Mouse (Mus musculus) erythroblast, embryonic 14.5 days (primary cell): ENCODE measurements around the gene Vps26c. TPM values are rescaled to one million over a fixed set of nuclear protein-coding genes. Genes with fewer than 3 reads are reported as not detected.

Source experiments
- H3K27me3 ChIP-seq: 2 replicates; pipeline ENCODE4 v1.6.1; 2012; ENCODE audit warnings: inconsistent platforms; ENCODE audit not compliant: control insufficient read depth
- H3K36me3 ChIP-seq: 2 replicates; pipeline ENCODE4 v1.6.1; 2012; ENCODE audit warnings: mild to moderate bottlenecking, inconsistent platforms; ENCODE audit not compliant: control insufficient read depth
- H3K4me1 ChIP-seq: 2 replicates; pipeline ENCODE4 v1.6.1; 2012; ENCODE audit warnings: inconsistent platforms; ENCODE audit not compliant: control insufficient read depth
- H3K4me3 ChIP-seq: replicated peaks from 2 replicates; pipeline ENCODE3; 2012; ENCODE audit warnings: moderate library complexity, mild to moderate bottlenecking, inconsistent platforms
- H3K9me3 ChIP-seq: 2 replicates; pipeline ENCODE4 v1.6.1; 2012; ENCODE audit warnings: low read length, inconsistent platforms, mixed read lengths; ENCODE audit not compliant: control insufficient read depth
- GATA1 ChIP-seq: IDR thresholded peaks from 2 replicates; pipeline ENCODE4 v1.6.1; 2012; ENCODE audit warnings: low read length, inconsistent platforms, mixed read lengths
- TAL1 ChIP-seq: IDR thresholded peaks from 3 replicates; pipeline ENCODE4 v1.6.1; 2012; ENCODE audit warnings: low read length, inconsistent platforms, mixed read lengths
- polyA plus RNA-seq: library from polyadenylated mRNA; stranded (reverse); fragments of >175 nt; gene quantifications from 2 replicates; pipeline ENCODE4 v1.2.3, GENCODE M21; 2012

Gene Vps26c
- polyA plus RNA-seq, 1 experiment, result 0.06 TPM

DNA sequence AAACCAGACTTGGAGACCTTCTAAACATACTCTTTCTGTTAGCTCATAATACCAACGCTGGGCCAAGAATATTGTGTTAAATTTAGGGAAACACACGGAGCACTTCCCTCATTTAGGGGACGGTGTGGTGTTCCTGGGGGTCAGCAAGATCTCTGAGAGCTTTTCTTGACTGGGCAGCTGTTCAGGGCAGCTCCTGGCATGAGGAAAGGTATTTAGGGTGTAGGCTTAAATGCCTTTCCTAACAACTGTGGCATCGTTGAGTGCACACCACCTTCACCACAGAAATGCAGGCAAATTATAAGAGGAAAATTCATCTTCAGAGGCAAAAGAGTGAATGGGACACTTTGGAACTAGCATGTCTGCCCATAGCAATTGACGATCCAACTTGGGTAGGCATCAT, 9.1 kb upstream of the Vps26c start:
- Histone ChIP-seq H3K9me3 (no peaks in the 10 kb centered on the region), H3K4me3 (no peak overlapping the region), H3K36me3 (no peaks in the 10 kb centered on the region), H3K4me1 (no peaks in the 10 kb centered on the region), H3K27me3 (no peaks in the 10 kb centered on the region)
- TF ChIP-seq GATA1, result no peak
- TF ChIP-seq TAL1, result no peak

DNA sequence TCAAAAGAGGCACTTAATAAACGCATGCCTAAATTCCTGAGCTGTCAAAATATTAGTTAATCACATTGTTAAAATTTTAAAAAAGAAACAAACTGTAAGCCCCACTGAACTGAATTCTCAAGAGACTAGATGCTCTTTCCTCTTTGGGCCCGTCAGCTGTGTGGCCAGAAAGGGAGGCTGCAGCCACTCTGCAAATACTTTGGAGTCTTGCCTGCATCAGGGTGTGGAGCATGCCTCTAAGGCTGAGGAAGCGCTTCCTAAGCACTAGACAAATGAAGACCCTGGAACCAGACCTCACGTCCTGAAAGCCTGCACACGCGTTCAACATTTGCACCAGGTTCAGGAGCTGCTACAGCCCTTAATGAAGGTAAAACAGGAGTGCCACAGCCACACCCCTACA, 7.0 kb upstream of the Vps26c start:
- no peaks in the 10 kb centered on the region for H3K36me3 ChIP-seq
- no peaks in the 10 kb centered on the region for H3K9me3 ChIP-seq
- no peaks in the 10 kb centered on the region for H3K4me1 ChIP-seq
- no peaks in the 10 kb centered on the region for H3K27me3 ChIP-seq
- no peak for TF ChIP-seq GATA1
- TF ChIP-seq TAL1, result no peak
- no peak overlapping the region for H3K4me3 ChIP-seq

DNA sequence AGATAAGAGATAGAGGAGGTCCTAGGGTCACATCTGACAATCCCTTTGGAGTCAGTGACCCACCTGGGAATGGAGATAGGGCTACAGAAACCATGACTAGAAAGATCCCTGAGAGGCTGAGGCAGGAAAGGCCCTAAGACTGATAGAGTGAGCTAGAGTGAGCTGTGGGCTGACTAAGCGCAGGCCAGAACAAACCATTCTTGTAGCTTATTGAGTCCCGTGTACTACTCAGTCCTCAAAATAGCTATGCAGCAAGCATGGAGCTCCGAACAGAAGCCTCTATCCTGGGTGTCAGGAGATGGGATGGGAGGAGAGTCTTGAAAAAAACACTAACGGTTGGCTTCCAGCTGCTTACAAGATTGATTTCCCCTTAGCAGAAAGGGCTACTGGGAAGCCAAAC, 4.6 kb upstream of the Vps26c start:
- no peaks in the 10 kb centered on the region; the same call in 1 of the 2 replicates for H3K36me3 ChIP-seq
- H3K9me3 ChIP-seq, result no peaks in the 10 kb centered on the region
- TF ChIP-seq TAL1, result no peak
- no peak for TF ChIP-seq GATA1
- no peaks in the 10 kb centered on the region for H3K27me3 ChIP-seq
- peaks cover 12% of the 10 kb centered on the region for H3K4me1 ChIP-seq
- no peak overlapping the region for H3K4me3 ChIP-seq

DNA sequence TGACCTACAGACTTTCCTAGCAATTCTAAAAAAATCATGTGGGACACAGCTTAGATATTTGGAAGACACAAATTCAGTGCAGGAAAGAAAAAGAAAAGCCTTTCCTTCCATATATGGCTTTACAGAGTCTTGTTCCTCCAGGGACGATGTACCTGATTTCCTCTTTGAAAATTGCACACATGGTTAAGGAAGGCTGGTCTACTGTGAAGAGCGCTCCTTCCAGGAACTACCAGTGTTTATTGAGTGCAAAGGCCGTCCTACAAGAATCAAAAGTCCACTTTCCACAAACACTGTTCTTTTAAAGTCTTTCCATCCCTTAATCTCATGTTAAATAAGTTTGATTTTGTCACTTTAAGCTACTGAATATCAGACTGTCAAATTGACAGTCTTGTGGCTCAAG, 916 bp upstream of the Vps26c start:
- no peak for TF ChIP-seq TAL1
- TF ChIP-seq GATA1, result no peak
- Histone ChIP-seq H3K9me3 (no peaks in the 10 kb centered on the region), H3K36me3 (no peaks in the 10 kb centered on the region; the same call in none of the 2 replicates), H3K4me3 (peak overlapping the region; percentile 87), H3K27me3 (no peaks in the 10 kb centered on the region), H3K4me1 (peaks cover 33% of the 10 kb centered on the region)

DNA sequence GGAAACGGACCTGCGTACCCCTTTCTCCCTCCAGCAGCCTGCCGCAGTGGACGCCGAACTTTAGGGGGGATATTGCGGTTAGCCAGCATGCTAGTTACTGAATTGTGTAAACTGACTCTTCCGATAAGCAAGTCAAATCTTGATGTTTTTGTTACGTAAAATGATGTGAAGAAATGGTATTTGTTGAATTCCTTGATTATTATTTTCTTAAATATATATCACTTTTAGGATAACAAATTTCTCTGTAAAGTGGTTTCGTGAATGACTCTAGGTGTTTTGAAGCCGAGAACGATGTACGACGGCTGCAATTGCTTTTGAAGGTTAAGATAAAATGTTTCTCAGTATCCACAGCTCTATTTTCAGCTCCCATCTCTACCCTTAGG, 513 bp upstream of the Vps26c start:
- no peaks in the 10 kb centered on the region; the same call in none of the 2 replicates for H3K36me3 ChIP-seq
- H3K4me1 ChIP-seq, result peaks cover 33% of the 10 kb centered on the region
- H3K27me3 ChIP-seq, result no peaks in the 10 kb centered on the region
- TF ChIP-seq TAL1 (no peak), GATA1 (no peak)
- H3K9me3 ChIP-seq, result no peaks in the 10 kb centered on the region
- H3K4me3 ChIP-seq, result peak overlapping the region; percentile 87

DNA sequence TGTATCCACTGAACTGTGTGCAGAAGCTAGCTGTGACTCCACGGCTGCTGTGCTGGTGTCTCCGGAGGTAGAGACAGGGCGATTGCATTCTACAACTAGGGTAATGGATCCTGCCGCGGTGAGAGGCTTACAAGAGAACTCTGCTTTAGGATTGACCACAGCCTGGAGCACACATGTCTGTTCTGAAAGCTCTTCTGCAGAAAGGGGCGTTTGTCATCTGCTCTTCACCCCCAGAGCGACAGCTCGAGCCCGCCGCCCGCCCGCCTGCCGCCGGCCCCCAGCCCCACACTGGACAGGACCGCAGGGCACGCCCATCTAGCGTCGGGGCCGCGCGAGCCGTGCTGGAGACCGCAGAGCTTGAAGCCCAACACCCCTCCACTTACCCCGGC, 681 bp downstream of the Vps26c start:
- H3K36me3 ChIP-seq, result peaks cover 6% of the 10 kb centered on the region
- TF ChIP-seq TAL1 (no peak), GATA1 (no peak)
- peak overlapping the region; percentile 87 for H3K4me3 ChIP-seq
- H3K4me1 ChIP-seq, result peaks cover 37% of the 10 kb centered on the region
- no peaks in the 10 kb centered on the region for H3K9me3 ChIP-seq
- H3K27me3 ChIP-seq, result no peaks in the 10 kb centered on the region

DNA sequence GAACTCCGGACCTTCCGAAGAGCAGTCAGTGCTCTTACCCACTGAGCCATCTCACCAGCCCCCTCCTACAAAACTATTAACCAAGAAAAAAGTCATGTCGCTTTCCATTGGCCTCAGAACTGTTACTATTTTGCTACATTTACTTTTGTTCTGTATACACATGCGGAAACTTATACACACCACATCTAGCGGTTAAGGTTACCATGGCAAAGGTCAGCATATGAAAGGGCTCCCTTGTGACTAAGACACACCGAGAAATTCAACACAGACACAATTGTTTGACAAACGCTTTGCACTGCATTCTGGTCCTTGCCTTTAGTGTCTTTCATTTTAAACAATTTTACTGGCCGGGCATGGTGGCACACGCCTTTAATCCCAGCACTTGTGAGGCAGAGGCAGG, 1.9 kb downstream of the Vps26c start:
- H3K4me1 ChIP-seq, result peaks cover 37% of the 10 kb centered on the region
- TF ChIP-seq TAL1 (no peak), GATA1 (no peak)
- H3K9me3 ChIP-seq, result no peaks in the 10 kb centered on the region
- no peaks in the 10 kb centered on the region for H3K27me3 ChIP-seq
- H3K4me3 ChIP-seq, result no peak overlapping the region
- H3K36me3 ChIP-seq, result peaks cover 9% of the 10 kb centered on the region

DNA sequence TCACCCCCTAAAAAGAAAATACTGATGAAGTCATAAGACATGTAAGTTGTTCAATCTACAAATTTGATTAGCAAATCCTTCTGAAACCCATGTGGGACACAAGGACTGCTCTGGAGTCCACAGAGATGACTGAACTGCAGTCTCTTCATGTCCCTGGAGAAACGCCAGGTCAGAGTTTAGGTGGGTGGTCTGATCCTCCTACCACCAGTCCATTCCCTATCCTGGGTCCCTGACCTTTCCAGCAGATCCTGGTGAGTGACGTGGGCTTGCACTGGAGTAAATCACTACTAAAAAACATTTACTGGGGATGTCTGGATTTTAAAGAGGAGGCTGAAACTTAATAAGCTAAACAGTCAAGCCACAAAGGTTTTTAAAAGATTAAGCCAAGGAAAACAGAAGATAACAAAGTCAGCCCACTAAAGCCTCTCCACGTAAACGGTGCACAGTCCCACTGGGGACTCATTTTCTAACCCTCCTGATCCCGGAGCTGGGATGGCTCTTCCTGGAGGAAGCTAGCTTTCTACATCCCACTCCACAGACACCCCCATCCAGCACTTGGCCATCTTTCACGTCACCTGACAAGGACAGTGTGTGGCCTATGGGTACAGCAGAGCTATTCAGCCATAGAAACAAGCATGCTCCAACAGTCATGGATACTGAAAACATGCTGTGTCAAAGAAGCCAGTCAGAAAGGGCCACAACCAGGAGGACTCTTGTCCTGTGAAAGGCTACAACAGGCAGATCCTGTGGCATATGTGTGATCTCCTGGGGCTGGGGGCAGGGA, 2.8 kb downstream of the Vps26c start:
- H3K4me1 ChIP-seq, result peaks cover 42% of the 10 kb centered on the region
- H3K9me3 ChIP-seq, result no peaks in the 10 kb centered on the region
- H3K4me3 ChIP-seq, result peak overlapping the region; percentile 17
- TF ChIP-seq GATA1 (no peak), TAL1 (no peak)
- peaks cover 11% of the 10 kb centered on the region for H3K36me3 ChIP-seq
- no peaks in the 10 kb centered on the region for H3K27me3 ChIP-seq

DNA sequence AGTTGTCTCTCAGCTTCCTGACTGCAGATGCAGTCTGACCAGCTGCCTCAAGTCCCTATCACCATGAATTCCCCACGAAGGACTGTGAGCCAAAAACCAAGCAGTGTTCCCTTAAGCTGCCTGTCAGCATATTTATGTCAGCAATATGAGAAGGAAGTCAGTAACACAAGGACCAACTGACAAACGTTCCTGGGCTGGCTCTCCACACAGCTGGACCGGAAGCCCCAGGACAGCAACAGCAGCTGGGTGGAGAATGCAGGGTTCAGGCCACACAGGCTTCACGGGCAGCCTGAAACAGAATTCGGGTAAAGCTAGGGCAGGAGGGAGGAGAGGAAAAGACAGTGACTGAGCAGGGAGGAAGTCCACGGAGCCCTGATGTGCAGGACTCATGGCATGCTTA, 7.6 kb downstream of the Vps26c start:
- H3K4me3 ChIP-seq, result no peak overlapping the region
- H3K9me3 ChIP-seq, result no peaks in the 10 kb centered on the region
- H3K27me3 ChIP-seq, result no peaks in the 10 kb centered on the region
- peaks cover 14% of the 10 kb centered on the region for H3K4me1 ChIP-seq
- H3K36me3 ChIP-seq, result peaks cover 14% of the 10 kb centered on the region
- TF ChIP-seq TAL1 (no peak), GATA1 (no peak)

DNA sequence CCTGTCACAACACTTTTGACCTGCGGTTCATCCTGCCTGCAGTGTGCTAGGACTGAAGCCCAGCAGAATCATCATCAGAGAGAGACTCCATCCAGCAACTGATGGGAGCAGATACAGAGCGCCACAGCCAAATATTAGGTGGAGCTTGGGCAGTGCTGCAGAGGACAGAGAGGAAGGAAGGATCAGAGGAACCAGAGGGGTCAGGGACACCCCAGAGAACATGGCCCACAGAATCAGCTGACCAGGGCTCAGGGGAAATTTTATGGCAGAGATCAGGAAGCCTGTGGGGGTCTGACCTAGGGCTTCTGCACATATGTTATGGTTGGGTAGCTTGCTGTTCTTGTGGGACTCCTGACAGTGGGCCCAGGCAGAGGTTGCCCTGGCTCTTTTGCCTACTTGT, 9.0 kb downstream of the Vps26c start:
- Histone ChIP-seq H3K4me1 (peaks cover 10% of the 10 kb centered on the region), H3K4me3 (no peak overlapping the region), H3K27me3 (no peaks in the 10 kb centered on the region), H3K36me3 (peaks cover 20% of the 10 kb centered on the region), H3K9me3 (no peaks in the 10 kb centered on the region)
- no peak for TF ChIP-seq TAL1
- TF ChIP-seq GATA1, result no peak
